Mouse (Mus musculus) heart, postnatal 4 days (tissue): ENCODE measurements at regions not wholly inside any gene's neighbourhood (a gene's known extent, or its start where the extent isn't known, plus 50 kb on each side); places are given as distances from the start of the nearest gene placed in this dataset.
"Not testable (repeated sequence)": the region's sequence is repeated elsewhere in the genome, so short reads cannot be mapped to it uniquely, and the experiment has no call there.

Source experiments
- DNase-seq: peaks from one replicate; pipeline ENCODE4 v3.0.0; 2021

DNA sequence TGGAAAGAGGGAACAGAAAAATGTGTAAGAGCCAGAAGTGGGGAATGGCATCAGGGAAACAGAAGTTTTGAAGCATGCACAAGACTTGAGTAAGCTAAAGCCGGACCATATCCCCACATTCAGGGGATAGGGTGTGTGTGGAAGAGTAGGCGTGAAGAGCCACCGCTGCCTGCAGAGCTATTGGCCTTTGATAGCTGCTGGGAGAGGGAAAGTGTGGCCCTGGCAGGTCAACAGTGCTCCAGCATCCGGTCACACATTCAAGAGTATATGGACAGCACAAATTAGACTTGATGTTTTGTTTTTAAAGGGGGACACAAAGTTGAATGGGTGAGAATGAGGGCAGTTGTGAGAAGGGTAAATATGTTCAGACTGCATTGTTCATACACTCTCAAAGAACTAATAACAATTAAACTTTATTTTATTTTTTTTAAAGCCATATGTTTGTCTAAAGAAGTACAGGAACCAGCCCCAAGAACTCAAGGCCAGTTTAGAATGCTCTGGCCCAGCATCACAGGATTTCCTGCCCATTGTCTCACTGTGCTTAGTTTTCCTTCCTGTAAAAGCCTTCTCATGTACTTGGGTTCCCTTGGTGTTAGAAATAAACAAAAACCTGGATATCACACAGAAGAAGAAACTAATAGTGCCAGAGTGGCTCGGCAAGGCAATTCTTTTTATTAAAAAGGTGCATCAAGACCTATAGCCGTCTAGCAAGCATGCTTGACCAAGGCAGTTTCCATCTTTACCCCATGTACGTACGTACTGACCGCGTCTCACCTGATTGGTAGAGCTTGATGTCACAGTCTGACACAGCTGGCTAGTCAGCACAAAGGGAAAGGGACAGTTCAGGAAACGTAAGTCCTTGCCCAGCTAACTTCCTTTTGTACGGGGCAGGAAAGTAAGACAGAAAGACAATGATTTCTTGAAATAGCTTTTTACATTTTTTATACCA is 144.6 kb upstream of the Rbbp6 start:
- DNase-seq = peak; percentile 17

DNA sequence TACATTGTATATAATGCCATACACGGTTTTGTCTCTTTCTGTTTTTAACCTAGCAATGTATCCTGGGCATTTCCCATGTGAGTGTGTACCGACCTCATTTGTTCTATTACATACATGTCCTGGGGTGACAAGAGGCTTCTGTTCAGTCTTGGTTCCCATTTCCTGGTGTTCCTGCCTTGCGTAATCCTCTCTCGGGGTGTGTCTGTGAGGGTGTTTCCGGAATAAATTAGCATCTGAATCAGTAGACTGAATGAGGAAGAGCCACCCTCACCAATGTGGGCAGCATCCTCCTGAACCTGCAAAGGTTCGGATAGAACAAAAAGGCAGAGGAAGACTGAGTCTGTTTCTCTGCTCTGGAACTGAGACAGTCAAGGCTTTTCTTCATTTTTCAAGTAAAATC is 142.1 kb upstream of the Rbbp6 start:
- no peak for DNase-seq

DNA sequence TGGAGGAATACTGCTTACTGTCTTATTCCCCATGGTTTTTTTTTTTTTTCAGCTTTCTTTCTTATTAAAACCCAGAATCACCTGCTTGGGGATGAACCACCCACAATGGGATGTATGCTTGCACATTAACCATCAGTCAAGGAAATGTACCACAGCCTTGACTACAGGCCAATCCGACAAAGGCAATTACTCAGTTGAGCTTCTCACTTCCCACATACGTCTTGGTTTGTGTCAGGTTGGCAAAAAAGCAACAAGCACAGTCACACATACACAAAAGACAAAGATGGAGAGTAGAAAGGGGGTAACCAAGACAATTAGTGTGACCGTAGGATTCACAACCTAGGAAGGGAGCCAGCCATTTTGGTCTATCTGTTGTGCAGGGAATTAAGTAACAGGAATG is 126.4 kb upstream of the Rbbp6 start:
- no peak for DNase-seq

DNA sequence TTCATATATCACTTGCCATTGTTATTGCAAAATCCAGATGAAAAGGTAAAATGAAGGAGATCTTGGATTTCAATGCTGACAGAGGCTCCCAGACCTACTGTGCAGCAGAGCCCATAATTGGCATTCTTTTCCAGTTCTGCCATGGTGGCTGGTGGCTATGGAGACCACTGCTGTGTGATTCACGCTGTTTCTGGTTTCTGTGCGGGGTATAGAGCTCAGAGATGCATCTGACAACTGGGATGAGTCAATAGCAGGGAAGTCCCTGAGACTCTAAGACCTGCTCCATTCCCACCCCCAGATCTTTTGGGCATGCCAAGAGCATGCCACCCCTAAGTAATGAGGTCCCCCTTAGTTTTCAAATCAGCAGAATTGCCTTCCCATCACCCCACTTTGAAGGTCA is 120.7 kb upstream of the Rbbp6 start:
- no peak for DNase-seq

DNA sequence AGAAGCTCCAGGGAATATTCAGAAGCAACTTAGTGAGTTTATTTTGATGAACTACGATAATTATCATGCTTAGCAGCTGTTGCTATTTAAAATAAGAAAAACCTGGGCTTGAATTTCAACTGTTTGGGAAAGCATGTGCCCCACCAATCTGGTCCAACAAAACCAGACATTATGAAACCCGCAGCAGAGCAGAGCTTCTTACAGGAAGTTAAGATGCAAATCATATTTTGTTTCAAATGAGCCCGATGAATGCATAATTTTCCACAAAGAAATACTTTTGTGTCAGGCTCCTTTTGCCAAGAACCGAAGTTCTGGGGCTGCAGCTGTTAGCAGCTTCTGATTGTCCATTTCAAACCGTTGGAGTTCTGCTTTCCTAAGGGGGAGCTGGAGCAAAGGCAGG is 118.1 kb upstream of the Rbbp6 start:
- DNase-seq = no peak

DNA sequence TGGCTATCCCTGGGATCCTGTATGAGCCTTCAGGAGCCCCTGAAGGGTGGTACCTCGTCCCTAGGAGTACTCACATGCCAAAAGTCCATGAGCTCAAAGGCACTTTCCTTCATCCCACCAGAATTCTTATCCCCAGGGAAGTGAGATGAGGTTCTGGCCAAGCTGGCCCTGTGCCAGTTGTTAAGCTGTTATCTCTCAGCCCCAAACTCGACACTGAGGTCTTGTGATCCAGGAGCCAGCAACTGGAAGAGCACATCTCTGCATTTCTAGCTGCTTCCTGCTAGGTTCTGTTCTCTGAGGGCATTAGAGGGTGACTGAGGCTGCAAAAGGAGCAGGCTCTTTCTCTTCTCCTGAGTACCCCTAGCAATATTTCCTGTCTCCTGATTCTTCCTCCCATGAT is 92.1 kb upstream of the Rbbp6 start:
- DNase-seq = peak; percentile 15

DNA sequence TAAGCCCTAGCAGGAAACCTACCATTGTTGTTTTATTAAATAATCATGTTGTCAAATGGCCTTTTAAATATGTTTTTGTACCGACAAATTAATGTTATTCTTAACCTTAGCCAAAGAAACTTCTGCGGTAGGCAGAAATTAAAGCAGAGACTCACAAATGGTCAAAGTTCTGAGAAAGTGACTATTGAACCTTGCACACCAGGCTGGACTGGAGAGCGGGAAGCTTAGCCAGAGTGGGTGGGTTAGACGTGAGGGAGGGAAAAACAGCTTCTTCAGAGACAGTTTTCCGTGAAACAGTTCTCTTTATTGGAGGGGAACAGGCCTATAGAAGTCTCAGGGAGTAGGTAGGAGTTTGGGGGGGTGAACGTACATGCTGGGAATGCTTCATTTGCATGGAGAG is 89.2 kb upstream of the Rbbp6 start:
- DNase-seq = no peak

DNA sequence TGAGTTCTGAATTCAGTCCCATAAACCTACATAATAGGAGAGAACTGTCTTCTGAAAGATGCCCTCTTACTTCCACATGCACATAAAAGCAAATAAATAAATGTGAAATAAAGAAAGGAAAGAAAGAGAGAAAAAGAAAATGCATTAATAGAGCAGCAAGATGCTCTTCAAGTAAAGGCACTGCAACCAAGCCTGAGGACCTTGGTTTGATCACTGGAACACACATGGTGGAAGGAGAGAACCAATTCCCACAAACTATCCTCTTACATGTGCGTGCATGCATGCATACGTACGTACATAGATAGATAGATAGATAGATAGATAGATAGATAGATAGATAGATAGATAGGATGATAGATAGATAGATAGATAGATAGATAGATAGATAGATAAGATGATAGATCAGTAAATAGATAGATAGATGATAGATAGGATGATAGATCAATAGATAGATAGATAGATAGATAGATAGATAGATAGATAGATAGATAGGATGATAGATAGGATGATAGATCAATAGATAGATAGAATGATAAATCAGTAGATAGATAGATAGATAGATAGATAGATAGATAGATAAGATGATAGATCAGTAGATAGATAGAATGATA is 83.5 kb upstream of the Rbbp6 start:
- DNase-seq = not testable (repeated sequence)

DNA sequence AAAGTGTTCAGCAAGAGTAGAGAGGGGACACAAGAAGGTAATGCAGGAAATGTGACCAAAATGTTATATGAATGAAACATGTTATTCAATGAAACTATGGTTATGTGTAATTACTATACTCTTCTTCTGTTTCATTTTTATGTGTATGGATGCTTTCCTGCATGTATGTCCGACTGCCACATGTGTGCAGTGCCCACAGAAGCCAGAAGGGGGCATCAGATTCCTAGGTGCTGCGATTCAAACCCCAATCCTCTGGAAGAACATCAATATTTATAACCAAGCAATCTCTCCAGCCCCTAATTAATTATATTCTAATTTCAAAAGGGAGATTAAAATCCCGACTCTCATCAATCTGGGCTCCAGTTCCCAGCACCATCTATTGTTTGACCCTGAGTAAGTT is 78.7 kb upstream of the Rbbp6 start:
- DNase-seq = no peak

DNA sequence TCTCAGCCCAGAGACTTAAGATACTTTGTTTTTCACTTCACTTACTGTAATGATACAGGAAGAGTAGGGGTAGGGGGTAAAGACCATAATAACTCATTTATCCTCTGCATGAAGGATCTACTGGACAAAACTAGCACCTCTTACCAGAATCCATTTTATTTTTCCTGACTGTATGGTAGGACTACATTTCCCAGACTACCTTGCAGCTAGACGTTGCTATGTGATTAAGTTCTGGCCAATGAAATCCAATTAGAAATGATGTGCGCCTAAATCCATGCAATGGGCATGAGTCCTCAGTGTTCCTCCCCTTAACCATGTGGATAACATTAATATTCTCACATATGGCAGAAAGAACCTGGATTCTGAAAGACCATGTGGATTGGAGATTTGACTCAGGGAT is 68.3 kb upstream of the Rbbp6 start:
- DNase-seq = no peak

DNA sequence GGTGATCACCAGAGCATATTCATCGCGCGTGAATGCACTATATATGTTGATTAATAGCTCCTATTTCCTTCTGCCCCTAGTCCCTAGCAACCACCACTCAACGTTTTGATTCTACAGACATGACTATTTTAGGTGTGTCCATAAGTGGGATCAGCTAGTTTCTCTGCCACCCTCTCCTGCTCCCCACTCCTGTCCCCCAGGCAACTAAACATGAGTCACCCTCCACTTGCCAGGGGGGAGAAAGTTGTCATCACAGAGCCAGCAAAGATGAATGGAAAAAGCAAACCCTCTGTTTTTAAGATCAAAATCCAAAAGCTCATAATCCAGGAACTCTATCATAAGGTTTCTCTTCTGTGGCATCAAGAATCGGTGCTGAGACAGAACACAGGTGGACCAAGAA is 59.4 kb upstream of the Rbbp6 start:
- no peak for DNase-seq

DNA sequence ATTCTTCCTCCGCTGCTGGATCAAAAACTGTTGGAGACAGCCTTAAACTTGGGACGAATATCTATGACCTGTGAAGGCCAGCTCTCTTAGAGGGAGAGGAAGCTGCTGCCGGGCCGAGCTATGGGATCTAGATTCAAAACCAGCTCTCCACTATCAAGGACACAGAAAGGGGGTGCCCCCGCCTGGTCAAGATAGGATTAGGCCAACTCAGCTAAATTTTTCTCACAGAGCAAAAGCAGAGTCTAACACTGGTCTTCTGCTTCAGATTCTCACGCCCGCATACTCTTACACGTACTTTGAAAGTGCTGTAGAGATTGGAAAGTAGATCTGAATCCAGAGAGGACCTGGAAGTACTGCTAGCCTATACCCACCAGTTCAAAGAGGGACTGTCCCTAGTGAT is 56.2 kb upstream of the Rbbp6 start:
- DNase-seq = no peak
